Mouse (Mus musculus) granulocyte monocyte progenitor cell, adult 5-6 weeks (primary cell): ENCODE results near the gene Polr3gl. TPM values are rescaled to one million over a fixed set of nuclear protein-coding genes. Genes with fewer than 3 reads are reported as not detected.
"Not testable (repeated sequence)": the region's sequence is repeated elsewhere in the genome, so short reads cannot be mapped to it uniquely, and the experiment has no call there.

Experiments
- ATAC-seq: replicated peaks from 2 replicates; pipeline ENCODE4 v1.8.0; 2016; ENCODE audit warnings: mild to moderate bottlenecking, moderate TSS enrichment, inconsistent platforms; ENCODE audit not compliant: poor library complexity, severe bottlenecking
- total RNA-seq, 2 experiments: library from RNA; stranded (forward) in 1 of 2; stranded (reverse) in 1 of 2; fragments of 200-712, 200-1000 nt in 1 of 2; fragments of >200 nt in 1 of 2; fragmentation: Nextera tagmentation in 1 of 2; gene quantifications; 2 replicates each; pipeline ENCODE4 v1.2.3; 2014 to 2017

Gene Polr3gl
- 15.6 and 43.7 TPM in 2 replicates for total RNA-seq (2014; fragmentation: Nextera tagmentation)
- total RNA-seq (2017) = 50.5 and 57.8 TPM in 2 replicates

DNA sequence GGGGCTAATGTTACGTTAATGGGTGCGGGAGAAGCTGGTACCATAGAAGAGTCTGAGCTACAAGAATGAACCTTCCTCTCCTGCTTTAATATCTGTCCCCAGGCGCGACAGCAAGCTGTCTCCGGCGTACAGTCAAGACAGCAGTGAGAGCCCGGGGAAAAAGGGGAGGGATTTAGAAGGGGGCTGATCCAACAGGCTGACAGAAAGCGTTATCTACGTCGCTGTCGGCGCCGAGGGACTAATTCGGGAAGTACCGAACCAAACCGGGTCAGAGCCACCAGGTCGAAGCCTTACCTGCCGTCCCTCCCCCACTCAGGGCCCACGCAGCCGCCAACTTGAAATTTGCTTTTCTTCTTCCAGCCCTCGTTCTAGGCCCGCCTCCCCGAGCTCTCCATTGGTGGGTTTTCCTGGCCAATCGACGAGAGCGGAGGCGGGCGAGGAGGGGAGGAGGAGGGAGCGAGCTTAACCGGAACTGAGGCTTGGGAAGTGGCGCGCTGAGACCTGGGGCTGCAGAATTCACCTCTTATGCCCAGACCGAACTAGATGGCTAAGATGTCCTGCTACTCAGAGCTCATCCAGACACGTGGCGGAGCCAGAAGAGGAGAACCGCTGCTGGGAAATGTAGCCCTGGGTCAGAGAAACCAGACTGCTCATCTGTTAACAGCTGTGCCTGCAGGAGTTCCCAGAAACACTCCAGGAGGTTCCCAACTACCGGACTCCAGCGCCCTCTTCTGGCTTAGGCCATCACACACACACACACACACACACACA lies at the start of gene Polr3gl:
Polr3gl (minus strand) TSS at position 392 of the 771 bp plus-strand sequence.
- ATAC-seq = peak; percentile 87

DNA sequence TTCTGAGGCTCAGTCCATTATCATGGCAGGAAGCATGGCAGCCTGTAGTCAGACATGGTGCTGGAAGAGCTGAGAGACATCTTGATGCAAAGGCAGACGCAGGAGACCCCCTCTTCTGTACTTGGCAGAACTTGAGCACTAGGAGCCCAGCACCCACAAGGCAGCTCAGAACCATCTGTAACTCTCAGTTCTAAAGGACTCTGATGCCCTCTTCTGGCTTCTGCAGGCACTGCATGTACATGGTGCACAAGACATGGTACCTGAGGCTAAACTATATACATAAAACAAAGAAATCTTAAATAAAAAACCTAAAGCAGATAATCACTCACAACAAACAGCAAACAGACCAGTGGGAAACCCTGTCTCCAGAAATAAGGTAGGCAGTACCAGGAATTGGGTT lies 45.2 kb upstream of the Polr3gl start:
- ATAC-seq = peak; percentile 50

DNA sequence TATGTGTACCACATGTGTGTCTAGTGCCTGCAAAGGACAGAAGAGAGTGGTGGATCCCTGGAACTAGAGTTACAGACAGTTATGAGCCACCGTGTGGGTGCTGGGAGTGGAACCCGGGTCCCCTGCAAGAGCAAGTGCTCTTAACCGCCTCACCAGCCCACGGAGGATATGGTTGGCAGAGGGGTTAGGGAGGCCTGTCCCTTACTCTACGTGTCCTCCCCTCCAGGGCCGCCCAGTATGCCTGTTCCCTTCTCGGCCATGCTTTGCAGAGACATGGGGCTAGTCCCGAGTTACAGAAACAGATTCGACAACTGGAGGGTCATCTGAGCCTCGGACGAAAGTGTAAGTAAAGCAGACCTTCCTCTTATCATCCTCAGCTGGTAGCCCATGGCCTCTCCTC lies 42.5 kb upstream of the Polr3gl start:
- no peak for ATAC-seq

DNA sequence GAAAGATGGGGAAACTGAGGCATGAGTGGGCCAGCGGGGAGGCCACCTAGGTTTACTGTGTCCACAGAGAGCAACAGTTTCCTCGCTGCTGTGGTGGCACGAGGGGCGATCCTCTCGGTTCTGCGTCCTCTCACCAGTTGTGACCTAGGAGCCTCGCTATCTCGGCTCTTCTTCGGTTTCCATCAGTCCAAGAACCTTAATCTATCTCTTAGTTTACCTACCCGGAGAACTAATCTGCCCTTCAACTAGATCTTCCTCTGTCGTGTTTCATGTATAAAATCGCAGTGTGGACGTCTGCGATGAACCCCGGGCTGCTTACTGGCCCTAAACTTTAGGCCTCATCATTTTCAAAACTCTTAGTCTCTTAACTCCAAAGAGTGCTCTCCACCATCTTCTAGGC lies 41.9 kb upstream of the Polr3gl start:
- ATAC-seq = no peak

DNA sequence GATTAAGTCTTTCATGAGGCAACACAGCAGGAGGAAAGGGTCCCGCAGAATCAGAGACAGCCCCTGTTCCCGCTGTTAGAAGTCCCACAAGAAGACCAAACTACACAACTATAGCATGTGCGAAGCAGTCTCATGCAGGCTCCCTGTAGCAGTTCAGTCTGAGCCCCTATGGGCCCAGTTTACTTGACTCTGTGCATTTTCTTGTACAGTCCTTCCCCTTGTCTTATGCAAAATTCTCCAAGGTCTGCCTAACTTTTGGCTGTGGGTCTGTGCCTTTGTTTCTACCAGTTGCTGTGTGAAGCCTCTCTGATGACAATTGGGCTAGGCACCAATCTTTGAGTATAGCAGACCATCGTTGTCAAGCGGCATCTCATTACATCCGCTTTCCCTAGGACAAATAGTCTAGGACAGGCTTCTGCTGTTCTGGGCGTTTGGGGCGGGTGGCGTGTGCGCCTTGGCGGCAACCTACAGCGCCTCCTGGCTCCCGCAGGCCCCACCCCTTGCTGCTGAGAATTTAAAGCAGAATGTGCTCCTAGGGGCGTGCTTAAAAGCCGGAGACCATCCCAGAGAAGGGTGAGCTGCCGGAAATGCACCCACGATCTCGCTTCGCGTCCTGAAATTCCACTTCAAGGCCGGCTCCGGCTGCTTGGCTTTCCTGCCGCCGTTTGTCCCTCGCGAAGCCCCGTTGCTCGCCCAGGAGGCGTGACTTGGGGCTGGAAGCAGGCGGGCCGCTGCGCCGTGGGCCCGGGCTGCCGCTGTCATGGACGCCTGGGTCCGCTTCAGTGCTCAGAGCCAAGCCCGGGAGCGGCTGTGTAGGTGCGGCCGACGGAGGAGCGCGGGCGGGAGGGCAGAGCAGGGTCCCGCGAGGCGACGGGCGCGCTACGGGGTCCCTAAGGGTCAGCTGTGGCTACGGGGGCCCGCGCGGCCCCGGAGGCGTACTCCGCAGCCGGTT lies 41.2 kb upstream of the Polr3gl start, which contains the start of the genes Pex11b and Gm42957:
Pex11b (plus strand) TSS at position 449 of the 952 bp plus-strand sequence.
Gm42957 (plus strand) TSS at position 547 of the 952 bp plus-strand sequence.
- ATAC-seq = peak; percentile 88

DNA sequence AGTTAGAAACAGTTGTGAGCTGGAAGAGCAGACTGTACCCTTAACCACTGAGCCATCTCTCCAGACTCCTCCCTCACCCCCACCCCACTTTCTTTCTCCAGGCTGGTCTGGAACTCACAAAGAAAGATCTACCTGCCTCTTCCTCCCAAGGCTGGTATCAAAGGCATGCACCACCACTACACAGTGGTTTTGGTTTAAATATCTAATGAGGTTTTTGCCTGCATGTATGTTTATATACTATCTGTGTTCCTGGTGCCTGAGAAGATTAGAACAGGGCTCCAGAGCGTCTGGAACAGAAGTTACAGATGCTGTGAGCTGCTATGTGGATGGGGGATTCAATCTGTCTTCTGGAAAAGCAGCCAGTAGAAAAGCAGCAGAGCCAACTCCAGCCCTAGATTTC lies 40.0 kb upstream of the Polr3gl start:
- no peak for ATAC-seq

DNA sequence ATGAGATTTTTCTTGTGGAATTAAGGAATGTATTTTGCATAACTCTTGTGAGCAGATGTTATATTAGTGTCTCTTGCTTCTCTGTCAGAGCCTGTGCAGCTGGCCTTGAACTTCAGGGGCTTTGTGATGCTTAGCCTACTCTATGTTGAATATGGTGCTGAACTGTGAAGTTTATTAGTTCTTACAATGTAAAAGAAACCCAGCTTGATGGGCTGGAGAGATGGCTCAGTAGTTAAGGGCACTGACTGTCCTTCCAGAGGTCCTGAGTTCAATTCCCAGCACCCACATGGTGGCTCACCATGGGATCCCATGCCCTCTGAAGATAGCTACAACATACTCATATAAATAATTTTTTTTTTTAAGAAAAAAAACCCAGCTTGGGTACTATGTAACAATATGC lies 38.1 kb upstream of the Polr3gl start:
- ATAC-seq = no peak

DNA sequence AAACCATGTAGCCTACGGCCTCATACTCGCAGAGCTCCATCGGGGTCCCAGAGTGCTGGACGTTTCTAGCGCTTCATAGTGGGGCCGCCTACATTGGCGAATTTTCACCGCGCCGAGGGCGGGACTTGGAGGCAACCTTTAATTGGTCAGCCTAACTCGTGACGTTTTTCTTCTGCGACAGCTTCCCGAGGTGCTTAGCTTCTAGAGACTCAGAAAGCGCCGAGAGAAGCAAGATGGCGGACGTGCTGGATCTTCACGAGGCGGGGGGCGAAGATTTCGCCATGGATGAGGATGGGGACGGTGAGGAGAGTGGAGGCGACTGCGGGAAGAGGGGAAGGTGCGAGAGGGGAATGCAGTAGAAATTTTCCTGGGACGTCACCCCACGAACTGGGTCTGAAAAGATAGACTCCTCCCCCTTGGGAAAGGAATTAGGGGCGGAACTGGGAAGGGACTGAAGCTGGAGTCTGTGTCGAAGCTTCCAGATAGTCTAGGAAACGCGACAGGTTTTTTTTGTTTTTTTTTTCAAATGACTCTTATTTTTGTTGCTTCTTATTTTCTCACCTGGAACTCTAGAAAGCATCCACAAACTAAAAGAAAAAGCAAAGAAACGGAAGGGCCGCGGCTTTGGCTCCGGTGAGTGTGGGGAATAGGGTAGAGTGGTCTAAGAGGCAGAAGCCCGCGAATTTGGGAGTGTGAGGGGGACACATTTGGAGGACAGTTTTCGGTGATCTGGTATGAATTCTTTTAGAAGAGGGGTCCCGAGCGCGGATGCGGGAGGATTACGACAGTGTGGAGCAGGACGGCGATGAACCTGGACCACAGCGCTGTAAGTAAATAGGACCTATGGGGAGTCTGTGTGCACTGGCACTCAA lies 36.0 kb upstream of the Polr3gl start, which contains the start of gene Rbm8a:
Rbm8a (plus strand) TSS at position 205 of the 872 bp plus-strand sequence.
- peak; percentile 99 for ATAC-seq

DNA sequence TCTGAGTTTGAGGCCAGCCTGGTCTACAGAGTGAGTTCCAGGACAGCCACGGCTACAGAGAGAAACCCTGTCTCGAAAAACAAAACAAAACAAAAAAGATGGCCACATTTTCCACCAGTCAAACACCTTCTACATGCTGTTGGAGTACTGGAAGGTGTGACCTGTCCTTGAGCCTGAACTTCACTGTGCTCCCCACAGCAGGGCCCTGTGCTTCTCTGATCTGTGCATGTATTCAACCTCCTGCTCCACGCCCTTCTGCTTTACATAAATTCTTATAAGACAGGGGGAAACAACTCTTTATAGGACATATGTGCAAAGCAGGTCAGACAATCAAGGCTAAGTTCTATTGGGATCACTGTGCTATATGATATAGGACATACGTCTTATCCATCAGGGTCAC lies 29.2 kb upstream of the Polr3gl start:
- ATAC-seq = no peak

DNA sequence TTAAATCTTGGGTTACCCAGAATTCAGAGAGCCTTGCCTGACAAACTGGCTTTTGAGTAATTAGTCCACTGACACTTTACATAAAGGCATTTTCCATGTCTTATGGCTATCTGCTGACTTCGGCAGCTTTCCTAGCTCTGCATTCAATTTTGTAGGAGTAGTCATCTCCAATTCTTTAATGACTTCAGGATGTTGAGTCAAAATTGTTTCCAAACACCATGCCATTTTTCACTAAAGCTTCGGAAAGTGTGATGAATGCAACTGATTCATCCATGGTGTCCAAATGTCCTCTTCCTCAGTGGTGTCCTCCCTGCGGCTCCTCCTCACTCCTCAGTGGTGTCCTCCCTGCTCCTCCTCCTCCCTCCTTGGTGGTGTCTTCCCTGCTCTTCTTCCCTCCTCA lies 24.0 kb upstream of the Polr3gl start:
- no peak for ATAC-seq

DNA sequence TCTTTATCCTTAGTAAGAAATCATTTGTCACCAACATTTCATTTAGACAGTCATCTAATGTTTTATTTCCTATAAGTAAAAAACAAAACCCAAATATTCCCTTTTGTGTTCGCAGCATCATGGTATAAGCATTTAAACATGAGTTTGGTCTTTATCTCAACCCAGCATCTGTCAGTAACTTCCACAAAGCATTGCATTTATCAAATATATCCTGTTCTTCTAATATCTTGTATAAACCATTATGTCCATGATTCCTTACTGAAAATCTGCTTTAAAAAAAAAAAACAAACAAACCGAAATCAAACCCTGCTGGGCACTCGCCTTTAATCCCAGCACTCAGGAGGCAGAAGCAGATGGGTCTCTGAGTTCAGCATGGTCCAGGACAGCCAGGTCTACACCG lies 12.6 kb upstream of the Polr3gl start:
- no peak for ATAC-seq

DNA sequence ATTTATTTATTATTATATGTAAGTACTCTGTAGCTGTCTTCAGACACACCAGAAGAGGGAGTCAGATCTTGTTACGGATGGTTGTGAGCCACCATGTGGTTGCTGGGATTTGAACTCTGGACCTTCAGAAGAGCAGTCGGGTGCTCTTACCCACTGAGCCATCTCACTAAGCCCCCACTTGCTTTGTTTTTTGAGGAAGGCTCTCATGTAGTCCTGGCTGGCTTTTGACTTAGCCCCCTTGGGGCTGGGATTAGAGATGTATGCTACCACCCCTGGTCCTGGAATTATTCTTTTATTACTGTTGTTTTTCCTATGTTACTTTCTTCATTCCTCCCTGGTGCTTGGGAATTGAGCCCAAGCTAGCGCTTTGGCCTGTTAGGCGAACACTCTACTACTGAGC lies 12.0 kb upstream of the Polr3gl start:
- ATAC-seq = not testable (repeated sequence)

DNA sequence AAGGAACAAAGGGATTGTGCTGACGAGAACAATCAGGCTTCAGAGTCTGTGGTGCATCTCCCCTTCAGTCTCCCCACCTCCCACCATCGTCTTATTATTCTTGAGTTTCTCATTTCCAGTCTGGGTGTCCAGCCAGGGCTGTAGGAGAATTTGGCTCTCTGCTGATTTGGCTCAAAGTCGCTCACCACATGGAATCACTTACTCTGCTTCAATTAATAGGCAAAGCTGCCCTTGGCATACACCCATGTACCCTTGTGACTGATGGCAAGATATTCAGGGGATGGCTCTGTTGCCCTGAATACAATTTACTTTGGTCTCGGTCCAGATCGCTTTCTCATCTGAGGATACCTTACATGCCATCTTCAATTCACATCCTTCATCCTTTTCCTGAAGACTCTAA lies 9.3 kb upstream of the Polr3gl start:
- no peak for ATAC-seq

DNA sequence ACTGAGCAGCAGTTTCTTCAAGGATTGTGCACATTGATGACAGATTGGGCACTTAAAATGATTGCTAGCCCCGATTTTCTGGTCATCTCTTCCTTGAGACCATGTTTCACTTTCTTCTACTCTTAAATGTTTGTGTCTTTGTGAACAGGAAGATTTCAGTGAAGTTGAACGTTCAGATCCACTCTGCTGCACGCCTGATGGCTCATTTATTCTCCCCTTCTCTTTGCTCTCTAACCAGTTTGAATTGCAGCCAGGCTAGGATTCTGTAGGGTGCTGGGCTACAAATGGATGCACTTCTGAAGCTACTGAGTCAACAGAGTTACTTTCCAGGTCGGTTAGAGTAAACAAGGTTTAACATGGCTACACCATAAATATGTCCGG lies 8.7 kb upstream of the Polr3gl start:
- no peak for ATAC-seq

DNA sequence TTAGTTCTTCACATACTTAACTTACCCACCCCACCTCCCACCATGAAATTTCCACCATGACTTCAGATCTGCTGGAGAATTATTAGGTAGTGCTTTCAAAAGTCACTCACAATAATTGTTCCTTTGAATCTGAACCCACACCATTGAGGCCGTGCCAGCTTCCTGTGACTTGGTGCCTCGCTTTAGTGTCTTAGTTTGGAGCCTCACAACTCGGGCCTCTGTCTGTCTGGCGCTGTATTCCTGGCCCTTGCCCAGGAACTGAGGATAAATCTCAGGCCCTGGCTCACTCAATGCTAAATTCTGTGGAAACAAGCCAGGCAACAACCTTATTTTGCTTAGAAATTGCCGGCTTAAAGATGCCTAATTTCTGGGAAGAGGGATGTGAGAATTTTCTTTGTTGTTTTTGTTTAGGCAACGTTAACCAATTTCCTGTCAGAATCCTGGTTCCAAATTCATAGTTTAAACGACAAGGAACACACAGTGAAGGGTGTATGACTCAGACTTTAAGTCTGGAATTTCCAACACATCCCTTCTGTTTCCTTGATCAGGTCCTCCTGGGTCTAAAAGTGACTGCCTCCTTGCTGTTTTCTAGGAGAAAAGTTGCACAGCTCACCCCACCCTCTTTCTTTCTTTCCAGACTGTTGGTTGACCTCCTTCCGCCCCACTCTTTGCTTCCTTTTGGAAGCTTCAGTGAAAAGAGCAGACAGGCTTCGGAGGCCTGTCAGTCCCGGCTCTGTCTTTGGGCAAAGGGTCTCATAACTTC lies 8.1 kb upstream of the Polr3gl start:
- ATAC-seq = no peak

DNA sequence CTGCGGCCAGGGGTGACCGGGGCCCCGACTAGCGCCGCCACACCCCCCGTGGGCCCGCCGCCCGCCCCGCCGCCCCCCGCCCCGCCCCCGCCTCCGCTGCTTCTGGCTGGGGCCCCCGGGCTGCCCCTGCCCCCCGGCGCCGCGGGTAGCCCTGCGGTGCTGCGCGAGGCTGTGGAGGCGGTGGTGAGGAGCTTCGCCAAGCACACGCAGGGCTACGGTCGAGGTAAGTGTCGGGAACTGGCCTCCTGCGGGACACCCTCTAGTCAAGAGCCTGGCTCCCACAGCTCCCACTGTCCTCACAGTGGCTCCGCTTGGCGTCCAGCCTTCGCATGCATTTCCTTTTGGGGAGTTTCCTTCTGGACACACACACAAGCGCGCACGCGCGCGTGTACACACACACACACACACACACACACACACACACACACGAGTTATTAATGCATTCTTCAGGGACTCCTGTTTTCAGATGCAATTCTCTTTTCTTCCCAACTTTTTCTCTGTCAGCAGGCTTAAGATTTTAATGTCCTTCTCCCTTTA lies 7.3 kb upstream of the Polr3gl start:
- peak; percentile 6; the same call in 1 of the 2 replicates for ATAC-seq

DNA sequence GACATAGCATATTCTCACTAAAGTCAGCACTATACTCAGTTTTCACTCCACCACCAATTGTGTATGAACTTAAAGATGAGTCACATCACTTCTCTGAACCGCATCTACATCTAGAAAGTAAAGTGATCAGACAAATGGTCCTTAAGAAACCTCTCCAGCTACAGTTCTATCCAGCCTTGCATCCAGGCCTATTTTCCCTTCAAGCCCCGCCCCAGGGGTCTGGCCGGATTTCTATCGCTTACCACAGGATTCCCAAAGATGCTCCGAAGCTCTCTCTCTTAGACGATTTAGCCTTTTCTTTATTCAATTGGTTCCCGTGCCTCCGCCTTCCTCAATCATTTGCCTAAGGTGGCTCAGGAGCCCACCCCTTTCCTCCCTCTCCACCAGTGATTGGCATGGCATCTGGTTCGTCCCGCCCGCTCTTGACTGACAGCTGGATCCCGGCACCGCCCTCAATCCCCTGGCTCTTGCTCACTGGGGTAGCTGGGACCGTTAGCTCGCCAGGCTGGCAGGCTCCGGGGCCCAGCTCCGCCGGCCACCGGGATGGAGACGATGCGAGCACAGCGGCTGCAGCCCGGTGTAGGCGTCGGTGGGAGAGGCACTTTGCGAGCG lies 6.8 kb upstream of the Polr3gl start, which contains the start of gene Lix1l:
Lix1l (plus strand) TSS at position 511 of the 612 bp plus-strand sequence.
- ATAC-seq = peak; percentile 92

DNA sequence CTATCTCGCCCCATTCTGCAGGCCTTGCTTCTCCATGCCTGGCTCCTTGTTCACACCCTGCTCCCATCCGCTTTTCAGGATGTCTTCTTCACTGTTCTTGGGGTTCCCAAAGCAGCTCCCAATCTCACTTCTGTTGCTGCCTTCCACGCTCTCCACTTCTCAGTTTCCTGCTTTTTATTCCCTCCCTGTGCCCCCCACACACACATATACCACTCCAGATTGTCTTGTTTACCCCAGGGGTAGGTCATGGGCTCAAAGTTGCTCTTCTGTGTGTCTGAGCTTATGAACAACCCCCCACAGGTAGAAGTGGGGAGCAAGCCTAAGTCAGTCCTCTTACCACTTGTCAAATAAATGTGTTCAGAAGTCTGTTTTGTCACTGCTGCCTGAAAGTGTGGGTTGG lies 5.4 kb upstream of the Polr3gl start:
- ATAC-seq = no peak

DNA sequence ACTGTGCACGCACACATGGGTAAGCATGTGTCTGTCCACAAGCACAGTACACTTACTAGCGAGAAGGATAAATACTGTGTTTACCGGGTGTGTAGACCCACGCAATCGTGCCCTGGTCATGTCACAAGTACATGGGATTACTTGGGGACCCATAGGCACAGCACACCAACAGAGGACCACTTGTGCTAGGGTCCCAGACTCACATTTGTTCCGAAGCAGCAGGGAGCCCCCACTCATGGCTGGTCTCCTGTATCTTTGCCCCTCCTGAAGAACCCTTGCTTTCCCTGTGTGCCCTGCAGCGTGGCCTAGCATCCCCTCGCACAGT lies 5.0 kb upstream of the Polr3gl start:
- no peak for ATAC-seq
